Mouse (Mus musculus): ENCODE measurements around the gene C7. TPM values are rescaled to one million over a fixed set of nuclear protein-coding genes. Genes with fewer than 3 reads are reported as not detected.
A peak's percentile ranks its signal among the peaks of the same experiment; 100 is the strongest.

C7 gene
- polyA plus RNA-seq (2012; rRNA removed), result 2.2 and 2.3 TPM in 2 replicates

DNA sequence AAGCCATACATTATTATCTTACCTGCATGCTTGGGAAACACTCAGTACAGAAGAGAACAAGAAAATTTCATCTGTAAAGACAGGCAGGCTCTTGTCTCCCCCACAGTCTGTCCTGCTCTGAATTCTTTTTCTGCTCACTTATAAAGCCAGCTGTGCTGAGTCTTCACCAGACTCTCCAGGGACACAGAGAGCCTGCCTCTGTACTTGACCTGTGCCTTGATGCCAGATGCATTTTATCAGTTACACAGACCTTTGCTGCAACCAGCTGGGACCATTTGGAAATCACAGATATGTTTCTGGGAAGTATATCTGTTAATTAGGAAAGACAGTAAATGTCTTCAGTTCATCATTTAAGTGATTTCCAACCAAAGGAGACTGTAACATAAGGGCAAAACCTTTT, at the start of gene C7:
Gene C7, minus strand, starts transcription at position 106 of the 400 bp plus-strand sequence.
- no peaks in the 10 kb centered on the region for H3K27me3 ChIP-seq (replicated peaks; ENCODE audit: control insufficient read depth, insufficient read depth, low read length)
- no peaks in the 10 kb centered on the region for H3K4me1 ChIP-seq (ENCODE audit: control insufficient read depth, insufficient read depth, low read length)
- peak; percentile 61 for DNase-seq
- H3K36me3 ChIP-seq (ENCODE audit: control insufficient read depth, insufficient read depth, low read length), result no peaks in the 10 kb centered on the region
- no peak within 1 kb of the TSS for H3K27ac ChIP-seq (ENCODE audit: insufficient read depth, low read depth, low read length)
- no peak for TF ChIP-seq CTCF (conservative IDR thresholded peaks at IDR 0.05; ENCODE audit: insufficient read depth, insufficient read length, low read depth, low read length)
- no peak for TF ChIP-seq POLR2A (IDR thresholded peaks at IDR 0.05; ENCODE audit: low read depth, low read length)
- no peak within 1 kb of the TSS for H3K4me3 ChIP-seq (ENCODE audit: insufficient read depth, low read depth, low read length)

DNA sequence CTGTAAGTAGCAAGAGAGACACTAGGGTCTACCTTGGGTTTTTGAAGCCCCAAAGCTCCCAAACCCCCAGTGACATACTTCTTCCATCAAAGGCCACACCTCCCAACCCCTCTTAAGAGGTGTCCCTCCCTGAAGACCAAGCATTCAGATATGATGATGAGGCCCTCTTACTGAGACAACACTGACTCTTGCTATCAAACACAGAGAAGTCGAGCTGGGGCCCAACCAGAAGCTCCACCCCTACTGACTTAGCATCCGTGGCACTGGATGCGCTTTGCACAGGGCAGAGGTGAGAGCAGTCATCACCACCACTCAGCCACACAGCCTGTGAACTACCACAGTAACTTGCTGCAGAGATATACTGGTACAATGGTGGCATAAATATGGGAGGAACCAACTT, 49.1 kb upstream of the C7 start:
- TF ChIP-seq CTCF (conservative IDR thresholded peaks at IDR 0.05; ENCODE audit: insufficient read depth, insufficient read length, low read depth, low read length) (no peak), POLR2A (IDR thresholded peaks at IDR 0.05; ENCODE audit: low read depth, low read length) (no peak)
- Histone ChIP-seq H3K27ac (ENCODE audit: insufficient read depth, low read depth, low read length) (no peak overlapping the region), H3K36me3 (ENCODE audit: control insufficient read depth, insufficient read depth, low read length) (no peaks in the 10 kb centered on the region), H3K27me3 (replicated peaks; ENCODE audit: control insufficient read depth, insufficient read depth, low read length) (no peaks in the 10 kb centered on the region), H3K4me3 (ENCODE audit: insufficient read depth, low read depth, low read length) (no peak overlapping the region), H3K4me1 (ENCODE audit: control insufficient read depth, insufficient read depth, low read length) (peaks cover 3% of the 10 kb centered on the region; the same call in 1 of the 2 replicates)
- 82% methylated on average over 3 of the region's 3 CpGs for WGBS
- DNase-seq, result no peak

DNA sequence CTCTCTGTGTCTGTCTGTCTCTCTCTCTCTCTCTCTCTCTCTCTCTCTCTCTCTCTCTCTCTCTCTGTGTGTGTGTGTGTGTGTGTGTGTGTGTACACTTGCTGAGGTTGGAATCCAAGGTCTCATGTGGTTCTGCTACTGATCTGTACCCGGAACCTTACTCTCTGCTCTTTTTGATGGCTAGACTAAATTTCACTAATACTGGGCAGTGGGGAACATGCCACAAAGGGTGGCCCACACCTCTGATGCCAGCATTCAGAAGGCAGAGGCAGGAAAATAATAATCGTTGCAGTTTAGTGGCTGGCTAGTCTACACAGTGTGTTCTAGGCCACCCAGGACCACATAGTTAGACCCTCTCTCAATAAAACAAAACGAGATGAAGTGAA, 45.1 kb upstream of the C7 start:
- Histone ChIP-seq H3K27ac (ENCODE audit: insufficient read depth, low read depth, low read length) (peak overlapping the region; percentile 69), H3K27me3 (replicated peaks; ENCODE audit: control insufficient read depth, insufficient read depth, low read length) (no peaks in the 10 kb centered on the region), H3K36me3 (ENCODE audit: control insufficient read depth, insufficient read depth, low read length) (no peaks in the 10 kb centered on the region), H3K4me3 (ENCODE audit: insufficient read depth, low read depth, low read length) (peak overlapping the region; percentile 60; the same call in 1 of the 2 replicates), H3K4me1 (ENCODE audit: control insufficient read depth, insufficient read depth, low read length) (no peaks in the 10 kb centered on the region)
- TF ChIP-seq CTCF (conservative IDR thresholded peaks at IDR 0.05; ENCODE audit: insufficient read depth, insufficient read length, low read depth, low read length) (no peak), POLR2A (IDR thresholded peaks at IDR 0.05; ENCODE audit: low read depth, low read length) (no peak)
- WGBS, result 58% methylated on average over 3 of the region's 3 CpGs
- no peak for DNase-seq

DNA sequence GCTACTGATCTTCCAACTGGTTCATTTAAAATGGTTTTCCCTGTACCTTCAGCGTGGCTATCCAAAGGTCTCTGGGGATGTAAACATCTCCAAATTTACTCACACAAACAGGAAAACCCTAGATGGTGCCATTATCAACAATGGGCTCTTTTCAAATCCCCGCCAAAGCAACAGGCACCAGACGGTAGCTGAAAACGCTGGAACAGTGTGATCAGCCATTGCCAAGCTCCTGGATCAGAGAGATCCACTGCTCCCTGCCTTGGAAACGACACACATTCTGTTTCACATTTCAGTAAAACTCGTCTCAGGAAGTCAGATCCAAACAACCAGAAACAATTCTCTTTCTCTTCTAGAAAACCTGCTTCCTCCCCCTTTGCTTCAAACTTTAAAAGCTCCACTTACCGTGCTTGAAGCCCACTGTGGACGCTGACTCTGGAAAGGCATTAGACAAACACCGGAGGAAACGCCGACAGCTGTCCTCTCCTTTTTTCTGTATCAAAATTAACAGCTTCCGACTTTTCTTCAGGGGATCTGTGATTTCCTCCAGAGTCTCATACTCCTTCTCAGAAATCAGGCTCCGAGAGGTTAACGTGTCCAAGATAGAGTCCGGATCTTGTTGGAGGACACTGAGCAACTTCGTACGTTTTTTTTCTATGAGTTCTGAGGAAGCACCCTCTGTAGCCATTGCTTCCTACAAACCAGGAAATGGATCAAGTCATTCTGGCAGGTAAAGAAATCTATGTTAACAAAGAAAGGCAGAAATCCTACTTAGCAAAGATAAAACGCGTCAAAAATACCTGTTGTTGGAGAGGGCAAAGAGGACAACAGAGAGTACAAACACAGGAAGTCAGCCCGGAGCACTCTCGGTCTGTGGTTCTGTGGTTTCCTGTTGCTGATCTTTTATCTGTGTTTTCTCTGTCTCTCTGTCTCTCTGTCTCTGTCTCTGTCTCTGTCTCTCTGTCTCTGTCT, 44.4 kb upstream of the C7 start, which contains the start of gene Card6:
Gene Card6, minus strand, starts transcription at position 854 of the 969 bp plus-strand sequence.
- TF ChIP-seq CTCF (conservative IDR thresholded peaks at IDR 0.05; ENCODE audit: insufficient read depth, insufficient read length, low read depth, low read length) (no peak), POLR2A (IDR thresholded peaks at IDR 0.05; ENCODE audit: low read depth, low read length) (no peak)
- H3K27me3 ChIP-seq (replicated peaks; ENCODE audit: control insufficient read depth, insufficient read depth, low read length), result no peaks in the 10 kb centered on the region
- peak within 1 kb of the TSS; percentile 60 for H3K4me3 ChIP-seq (ENCODE audit: insufficient read depth, low read depth, low read length)
- peak; percentile 54 for DNase-seq
- peak within 1 kb of the TSS; percentile 69 for H3K27ac ChIP-seq (ENCODE audit: insufficient read depth, low read depth, low read length)
- no peaks in the 10 kb centered on the region for H3K36me3 ChIP-seq (ENCODE audit: control insufficient read depth, insufficient read depth, low read length)
- 45% methylated on average over 21 of the region's 21 CpGs for WGBS
- H3K4me1 ChIP-seq (ENCODE audit: control insufficient read depth, insufficient read depth, low read length), result no peaks in the 10 kb centered on the region

DNA sequence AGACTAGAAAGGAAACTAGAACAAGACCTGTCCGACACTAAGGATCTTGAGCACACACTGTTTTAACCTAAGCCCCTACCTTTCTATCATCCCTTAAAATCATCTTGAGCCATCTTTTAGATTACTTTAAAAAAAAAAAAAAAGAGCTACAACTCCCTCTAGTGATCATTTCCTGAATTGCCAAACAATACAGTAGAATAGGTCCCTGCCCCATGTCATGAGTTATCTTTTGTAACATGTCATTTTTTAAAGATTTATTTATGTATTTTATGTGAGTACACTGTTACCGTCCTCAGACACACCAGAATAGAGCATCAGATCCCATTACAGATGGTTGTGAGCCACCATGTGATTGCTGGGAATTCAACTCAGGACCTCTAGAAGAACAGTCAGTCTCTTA, 42.8 kb upstream of the C7 start:
- no peak overlapping the region for H3K4me3 ChIP-seq (ENCODE audit: insufficient read depth, low read depth, low read length)
- H3K27ac ChIP-seq (ENCODE audit: insufficient read depth, low read depth, low read length), result no peak overlapping the region
- no peaks in the 10 kb centered on the region for H3K4me1 ChIP-seq (ENCODE audit: control insufficient read depth, insufficient read depth, low read length)
- H3K27me3 ChIP-seq (replicated peaks; ENCODE audit: control insufficient read depth, insufficient read depth, low read length), result no peaks in the 10 kb centered on the region
- 34% methylated on average over 2 of the region's 2 CpGs for WGBS
- DNase-seq, result peak; percentile 32
- no peaks in the 10 kb centered on the region for H3K36me3 ChIP-seq (ENCODE audit: control insufficient read depth, insufficient read depth, low read length)
- TF ChIP-seq POLR2A (IDR thresholded peaks at IDR 0.05; ENCODE audit: low read depth, low read length), result no peak
- TF ChIP-seq CTCF (conservative IDR thresholded peaks at IDR 0.05; ENCODE audit: insufficient read depth, insufficient read length, low read depth, low read length), result no peak

DNA sequence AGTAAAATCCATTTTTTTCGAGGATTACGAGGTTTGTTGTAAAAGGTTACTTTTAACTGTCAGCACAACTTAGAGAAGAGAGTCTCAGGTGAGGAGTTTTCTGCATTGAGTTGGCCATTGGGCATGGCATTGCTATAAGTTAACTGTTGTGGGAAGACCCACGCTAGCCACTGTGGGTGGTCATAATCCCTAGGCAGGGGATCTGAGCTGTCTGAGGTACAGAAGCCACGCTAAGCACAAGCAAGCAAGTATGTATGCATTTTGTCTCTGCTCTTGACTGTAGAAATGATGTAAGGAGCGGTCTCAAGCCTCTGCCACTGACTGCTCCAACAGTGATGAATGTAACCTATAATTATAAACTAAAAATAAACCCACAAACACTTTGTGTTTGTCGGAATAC, 42.4 kb upstream of the C7 start:
- H3K36me3 ChIP-seq (ENCODE audit: control insufficient read depth, insufficient read depth, low read length), result no peaks in the 10 kb centered on the region
- no peaks in the 10 kb centered on the region for H3K4me1 ChIP-seq (ENCODE audit: control insufficient read depth, insufficient read depth, low read length)
- no peak for DNase-seq
- TF ChIP-seq POLR2A (IDR thresholded peaks at IDR 0.05; ENCODE audit: low read depth, low read length) (no peak), CTCF (conservative IDR thresholded peaks at IDR 0.05; ENCODE audit: insufficient read depth, insufficient read length, low read depth, low read length) (no peak)
- H3K27me3 ChIP-seq (replicated peaks; ENCODE audit: control insufficient read depth, insufficient read depth, low read length), result no peaks in the 10 kb centered on the region
- H3K27ac ChIP-seq (ENCODE audit: insufficient read depth, low read depth, low read length), result no peak overlapping the region
- no peak overlapping the region for H3K4me3 ChIP-seq (ENCODE audit: insufficient read depth, low read depth, low read length)
- 84% methylated on average over 6 of the region's 6 CpGs for WGBS

DNA sequence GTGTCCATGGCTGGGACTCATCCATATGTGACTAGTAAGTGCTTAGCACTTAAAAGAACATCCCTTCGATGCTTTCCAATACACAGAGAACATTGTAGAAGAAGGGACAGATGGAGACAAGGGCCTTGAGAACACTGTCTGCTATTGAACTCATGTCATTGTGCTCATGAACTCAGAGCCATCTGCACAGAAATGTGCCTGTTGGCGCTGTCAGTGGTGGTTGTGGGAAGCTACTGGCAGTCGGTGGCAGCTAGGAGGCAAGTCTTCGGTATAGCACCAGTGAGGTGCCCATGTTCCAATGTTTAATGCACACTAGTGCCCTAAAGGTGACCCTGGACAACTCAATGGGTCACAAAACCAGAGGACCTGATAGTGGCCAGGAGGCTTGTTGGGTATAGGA, 38.8 kb upstream of the C7 start:
- Histone ChIP-seq H3K4me1 (ENCODE audit: control insufficient read depth, insufficient read depth, low read length) (no peaks in the 10 kb centered on the region), H3K4me3 (ENCODE audit: insufficient read depth, low read depth, low read length) (no peak overlapping the region), H3K27me3 (replicated peaks; ENCODE audit: control insufficient read depth, insufficient read depth, low read length) (no peaks in the 10 kb centered on the region), H3K27ac (ENCODE audit: insufficient read depth, low read depth, low read length) (no peak overlapping the region), H3K36me3 (ENCODE audit: control insufficient read depth, insufficient read depth, low read length) (no peaks in the 10 kb centered on the region; the same call in none of the 2 replicates)
- 94% methylated on average over 4 of the region's 4 CpGs for WGBS
- no peak for DNase-seq
- TF ChIP-seq POLR2A (IDR thresholded peaks at IDR 0.05; ENCODE audit: low read depth, low read length) (no peak), CTCF (conservative IDR thresholded peaks at IDR 0.05; ENCODE audit: insufficient read depth, insufficient read length, low read depth, low read length) (no peak)
